8 mouse cellular contexts compared by ENCODE assay signal in genomic region chr8:105484392-105484791, GRCm38 (mm10). TPM values are rescaled to one million over a fixed set of nuclear protein-coding genes. Genes with fewer than 3 reads are reported as not detected.
DNase-seq lines count a peak whose midpoint lies in the region; ATAC-seq and TF ChIP-seq lines count a peak whose summit lies in the region.

No protein-coding gene starts in this region.

- TF ChIP-seq EP300 in liver, embryonic 14.5 days (IDR thresholded peaks at IDR 0.05; ENCODE audit: low read depth) = no peak

- peaks cover 2% of the 10 kb centered on the region; the same call in 1 of the 2 replicates for H3K36me3 ChIP-seq in heart, embryonic 12.5 days
- H3K36me3 ChIP-seq in G1E (replicated peaks) = no peaks in the 10 kb centered on the region
- H3K36me3 ChIP-seq in embryonic facial prominence, embryonic 15.5 days = peaks cover 12% of the 10 kb centered on the region; the same call in 1 of the 2 replicates
- H3K36me3 ChIP-seq in hindbrain, embryonic 15.5 days = peaks cover 5% of the 10 kb centered on the region; the same call in 1 of the 2 replicates
- H3K36me3 ChIP-seq in liver, embryonic 14.5 days (replicated peaks; ENCODE audit: control insufficient read depth, insufficient read depth, low read depth) = no peaks in the 10 kb centered on the region
- peaks cover 6% of the 10 kb centered on the region; the same call in 1 of the 2 replicates for H3K36me3 ChIP-seq in neural tube, embryonic 13.5 days

- H3K9ac ChIP-seq in heart, embryonic 12.5 days = no peak overlapping the region
- no peak overlapping the region for H3K9ac ChIP-seq in embryonic facial prominence, embryonic 15.5 days
- no peak overlapping the region for H3K9ac ChIP-seq in hindbrain, embryonic 15.5 days
- no peak overlapping the region for H3K9ac ChIP-seq in liver, embryonic 14.5 days (replicated peaks)
- H3K9ac ChIP-seq in neural tube, embryonic 13.5 days = no peak overlapping the region

- H3K27me3 ChIP-seq in heart, embryonic 12.5 days (replicated peaks) = no peaks in the 10 kb centered on the region
- peaks cover 17% of the 10 kb centered on the region for H3K27me3 ChIP-seq in G1E (ENCODE audit: insufficient read depth, low read length)
- H3K27me3 ChIP-seq in embryonic facial prominence, embryonic 15.5 days = no peaks in the 10 kb centered on the region
- H3K27me3 ChIP-seq in hindbrain, embryonic 15.5 days = no peaks in the 10 kb centered on the region
- no peaks in the 10 kb centered on the region for H3K27me3 ChIP-seq in liver, embryonic 14.5 days (ENCODE audit: control insufficient read depth, insufficient read depth, low read length)
- H3K27me3 ChIP-seq in neural tube, embryonic 13.5 days = no peaks in the 10 kb centered on the region

- ATAC-seq in heart, embryonic 12.5 days (ENCODE audit: insufficient number of reproducible peaks, low FRiP score) = no peak
- no peak for ATAC-seq in G1E (ENCODE audit: extremely low read depth, insufficient number of reproducible peaks, low FRiP score, poor library complexity, severe bottlenecking)
- no peak for ATAC-seq in embryonic facial prominence, embryonic 15.5 days (ENCODE audit: insufficient number of reproducible peaks, low FRiP score, low TSS enrichment, low read depth)
- ATAC-seq in hindbrain, embryonic 15.5 days (ENCODE audit: low FRiP score, low read depth) = peak; percentile 37; the same call in 1 of the 2 replicates
- ATAC-seq in liver, embryonic 14.5 days (ENCODE audit: insufficient read depth) = no peak
- ATAC-seq in neural tube, embryonic 13.5 days (ENCODE audit: low read depth) = peak; percentile 61; the same call in 1 of the 2 replicates

- no peak for TF ChIP-seq CTCF in G1E (IDR thresholded peaks at IDR 0.05; ENCODE audit: low read depth, low read length)
- peak; percentile 70 for TF ChIP-seq CTCF in liver, embryonic 14.5 days (IDR thresholded peaks at IDR 0.05; ENCODE audit: low read depth)

- H3K9me3 ChIP-seq in heart, embryonic 12.5 days (replicated peaks) = no peaks in the 10 kb centered on the region
- no peaks in the 10 kb centered on the region for H3K9me3 ChIP-seq in G1E (replicated peaks)
- no peaks in the 10 kb centered on the region for H3K9me3 ChIP-seq in embryonic facial prominence, embryonic 15.5 days (replicated peaks)
- no peaks in the 10 kb centered on the region for H3K9me3 ChIP-seq in hindbrain, embryonic 15.5 days
- H3K9me3 ChIP-seq in liver, embryonic 14.5 days (ENCODE audit: control insufficient read depth, low read length) = no peaks in the 10 kb centered on the region
- no peaks in the 10 kb centered on the region for H3K9me3 ChIP-seq in neural tube, embryonic 13.5 days

- H3K4me1 ChIP-seq in heart, embryonic 12.5 days (replicated peaks) = peaks cover 13% of the 10 kb centered on the region
- no peaks in the 10 kb centered on the region for H3K4me1 ChIP-seq in G1E (ENCODE audit: insufficient read depth, low read depth, low read length)
- peaks cover 32% of the 10 kb centered on the region for H3K4me1 ChIP-seq in embryonic facial prominence, embryonic 15.5 days
- no peaks in the 10 kb centered on the region for H3K4me1 ChIP-seq in hindbrain, embryonic 15.5 days (replicated peaks)
- H3K4me1 ChIP-seq in liver, embryonic 14.5 days (replicated peaks; ENCODE audit: control insufficient read depth in 2 of 2, insufficient read depth in 2 of 2, low read length in 1 of 2) = no peaks in the 10 kb centered on the region
- H3K4me1 ChIP-seq in neural tube, embryonic 13.5 days (replicated peaks) = peaks cover 21% of the 10 kb centered on the region

- 17% methylated on average over 2 of the region's 2 CpGs for WGBS in heart, embryonic 12.5 days
- 25% methylated on average over 2 of the region's 2 CpGs for WGBS in embryonic facial prominence, embryonic 15.5 days
- 25% methylated on average over 2 of the region's 2 CpGs for WGBS in hindbrain, embryonic 15.5 days
- 45% methylated on average over 2 of the region's 2 CpGs for WGBS in liver, embryonic 14.5 days (ENCODE audit: insufficient replicate concordance)
- WGBS in neural tube, embryonic 13.5 days = 18% methylated on average over 2 of the region's 2 CpGs

- no peak overlapping the region for H3K27ac ChIP-seq in heart, embryonic 12.5 days (ENCODE audit: poor library complexity, severe bottlenecking)
- peak overlapping the region; percentile 70 for H3K27ac ChIP-seq in embryonic facial prominence, embryonic 15.5 days (replicated peaks)
- no peak overlapping the region for H3K27ac ChIP-seq in hindbrain, embryonic 15.5 days (replicated peaks)
- H3K27ac ChIP-seq in liver, embryonic 14.5 days = no peak overlapping the region
- H3K27ac ChIP-seq in neural tube, embryonic 13.5 days (replicated peaks) = 0 out of 2 replicates have a peak overlapping the region, but pooled peaks have one; percentile 46

- peak; percentile 69 to 75 for DNase-seq in heart, adult 18-20 months
- DNase-seq in G1E (ENCODE audit: low spot score) = peak; percentile 28
- no peak for DNase-seq in liver, embryonic 14.5 days (ENCODE audit: low read depth in 3 of 3, low spot score in 3 of 3)
- DNase-seq in right cerebral cortex, adult 2 months (ENCODE audit: low spot score in 2 of 2) = no peak

- H3K4me2 ChIP-seq in heart, embryonic 12.5 days = no peak overlapping the region
- H3K4me2 ChIP-seq in embryonic facial prominence, embryonic 15.5 days (replicated peaks) = no peak overlapping the region
- H3K4me2 ChIP-seq in hindbrain, embryonic 15.5 days = no peak overlapping the region
- H3K4me2 ChIP-seq in liver, embryonic 14.5 days (ENCODE audit: low read depth) = no peak overlapping the region
- H3K4me2 ChIP-seq in neural tube, embryonic 13.5 days = no peak overlapping the region

- no peak overlapping the region for H3K4me3 ChIP-seq in heart, embryonic 12.5 days
- H3K4me3 ChIP-seq in G1E (ENCODE audit: low read depth, low read length) = no peak overlapping the region
- H3K4me3 ChIP-seq in embryonic facial prominence, embryonic 15.5 days (replicated peaks) = no peak overlapping the region
- H3K4me3 ChIP-seq in hindbrain, embryonic 15.5 days = no peak overlapping the region
- no peak overlapping the region for H3K4me3 ChIP-seq in liver, embryonic 14.5 days (ENCODE audit: insufficient read depth in 1 of 2, low read depth in 2 of 2, low read length in 2 of 2)
- no peak overlapping the region for H3K4me3 ChIP-seq in neural tube, embryonic 13.5 days

RNA-seq across cellular contexts. Expression of gene Zdhhc1, which starts 12.3 kb away (rescaled TPM):
- 10 to 100 TPM; 12.5 to 14.2 TPM for total RNA-seq in heart, adult 18-20 months (2021)
- polyA plus RNA-seq in heart, embryonic 12.5 days (2016; fragmentation: Nextera tagmentation; extraction: Ambion mirVana) = 23.1 and 23.3 TPM in 2 replicates
- total RNA-seq in G1E (2014; fragmentation: Nextera tagmentation) (not detected in 2 replicates), G1E (2017) (0.16 and 0.29 TPM in 2 replicates)
- 0.02 and 0.03 TPM in 2 replicates for polyA plus RNA-seq in G1E (2012)
- 55.4 and 59.8 TPM in 2 replicates for polyA plus RNA-seq in embryonic facial prominence, embryonic 15.5 days (2015; fragmentation: Nextera tagmentation; extraction: Ambion mirVana)
- polyA plus RNA-seq in hindbrain, embryonic 15.5 days (2015; fragmentation: Nextera tagmentation; extraction: Ambion mirVana) = 39.8 and 41.9 TPM in 2 replicates
- polyA plus RNA-seq in liver, embryonic 14.5 days (2012; rRNA removed) = 2.2 and 2.4 TPM in 2 replicates
- 0.90 and 1.2 TPM in 2 replicates for polyA plus RNA-seq in liver, embryonic 14.5 days (2014; fragmentation: Nextera tagmentation; extraction: Ambion mirVana)
- polyA plus RNA-seq in neural tube, embryonic 13.5 days (2015; fragmentation: Nextera tagmentation; extraction: Ambion mirVana) = 27.8 and 31.9 TPM in 2 replicates

RNA-seq across cellular contexts. Expression of gene Tppp3, which starts 13.1 kb away (rescaled TPM):
- 10 to 100 TPM; 38.0 to 41.4 TPM for total RNA-seq in heart, adult 18-20 months (2021)
- polyA plus RNA-seq in heart, embryonic 12.5 days (2016; fragmentation: Nextera tagmentation; extraction: Ambion mirVana) = 13.8 and 14.4 TPM in 2 replicates
- total RNA-seq in G1E (2014; fragmentation: Nextera tagmentation) (not detected in 2 replicates), G1E (2017) (not detected in 2 replicates)
- polyA plus RNA-seq in G1E (2012) = not detected in 2 replicates
- polyA plus RNA-seq in embryonic facial prominence, embryonic 15.5 days (2015; fragmentation: Nextera tagmentation; extraction: Ambion mirVana) = 157 and 180 TPM in 2 replicates
- 197 and 207 TPM in 2 replicates for polyA plus RNA-seq in hindbrain, embryonic 15.5 days (2015; fragmentation: Nextera tagmentation; extraction: Ambion mirVana)
- polyA plus RNA-seq in liver, embryonic 14.5 days (2012; rRNA removed) = 0.49 and 0.60 TPM in 2 replicates
- 0.49 and 0.63 TPM in 2 replicates for polyA plus RNA-seq in liver, embryonic 14.5 days (2014; fragmentation: Nextera tagmentation; extraction: Ambion mirVana)
- 239 and 296 TPM in 2 replicates for polyA plus RNA-seq in neural tube, embryonic 13.5 days (2015; fragmentation: Nextera tagmentation; extraction: Ambion mirVana)

RNA-seq across cellular contexts. Expression of gene Hsd11b2, which starts 34.2 kb away (rescaled TPM):
- total RNA-seq in heart, adult 18-20 months (2021) = under 1 TPM; 0.21 to 0.22 TPM
- polyA plus RNA-seq in heart, embryonic 12.5 days (2016; fragmentation: Nextera tagmentation; extraction: Ambion mirVana) = 1.7 and 1.9 TPM in 2 replicates
- total RNA-seq in G1E (2014; fragmentation: Nextera tagmentation) = not detected in 2 replicates
- not detected in 2 replicates for total RNA-seq in G1E (2017)
- polyA plus RNA-seq in G1E (2012) = not detected in 2 replicates
- 1.4 TPM in 2 replicates for polyA plus RNA-seq in embryonic facial prominence, embryonic 15.5 days (2015; fragmentation: Nextera tagmentation; extraction: Ambion mirVana)
- polyA plus RNA-seq in hindbrain, embryonic 15.5 days (2015; fragmentation: Nextera tagmentation; extraction: Ambion mirVana) = 7.2 and 9.7 TPM in 2 replicates
- polyA plus RNA-seq in liver, embryonic 14.5 days (2012; rRNA removed) = 1.1 TPM in 2 replicates
- 0.42 and 0.99 TPM in 2 replicates for polyA plus RNA-seq in liver, embryonic 14.5 days (2014; fragmentation: Nextera tagmentation; extraction: Ambion mirVana)
- polyA plus RNA-seq in neural tube, embryonic 13.5 days (2015; fragmentation: Nextera tagmentation; extraction: Ambion mirVana) = 5.4 and 5.5 TPM in 2 replicates

Comparison
In these comparisons a context has a peak if more than half of its experiments do, and no peak if none do; other contexts are left out.
1. DNase-seq: peak in heart, adult 18-20 months (2 of 2) and G1E (single experiment); none in liver, embryonic 14.5 days (0 of 3) and right cerebral cortex, adult 2 months (0 of 2).
2. ATAC-seq: peak in hindbrain, embryonic 15.5 days (single experiment) and neural tube, embryonic 13.5 days (single experiment); none in heart, embryonic 12.5 days (single experiment), G1E (single experiment), embryonic facial prominence, embryonic 15.5 days (single experiment) and liver, embryonic 14.5 days (single experiment).
3. H3K27ac ChIP-seq: peak in embryonic facial prominence, embryonic 15.5 days (single experiment) and neural tube, embryonic 13.5 days (single experiment); none in heart, embryonic 12.5 days (single experiment), hindbrain, embryonic 15.5 days (single experiment) and liver, embryonic 14.5 days (single experiment).
4. RNA of gene Tppp3, which starts 13.1 kb away (polyA plus RNA-seq): 239 to 296 TPM in neural tube, embryonic 13.5 days, 197 to 207 TPM in hindbrain, embryonic 15.5 days and 157 to 180 TPM in embryonic facial prominence, embryonic 15.5 days; 13.8 to 14.4 TPM in heart, embryonic 12.5 days, 0.49 to 0.63 TPM in liver, embryonic 14.5 days and not detected in G1E; every median in the first group is over 10 times any median in the second.